Mouse (Mus musculus) thymus, postnatal 0 days (tissue): ENCODE measurements around the gene Rassf8. TPM values are rescaled to one million over a fixed set of nuclear protein-coding genes. Genes with fewer than 3 reads are reported as not detected.

Source experiments
- DNase-seq: peaks from one replicate; pipeline ENCODE4 v3.0.0-alpha.2; 2015; ENCODE audit warnings: low spot score
- polyA plus RNA-seq: library from polyadenylated mRNA; unstranded; fragments of >200 nt; fragmentation: Nextera tagmentation; extraction: Ambion mirVana; gene quantifications from 2 replicates; pipeline ENCODE4 v1.2.1, GENCODE M21; 2015

The Rassf8 gene
- 2.0 and 2.1 TPM in 2 replicates for polyA plus RNA-seq

- peak; percentile 64 for DNase-seq
These were observed at the start of gene Rassf8 for GRCm38 (mm10) chr6:145746132-145746849. Rassf8 (plus strand) TSS chr6:145746748.

DNA sequence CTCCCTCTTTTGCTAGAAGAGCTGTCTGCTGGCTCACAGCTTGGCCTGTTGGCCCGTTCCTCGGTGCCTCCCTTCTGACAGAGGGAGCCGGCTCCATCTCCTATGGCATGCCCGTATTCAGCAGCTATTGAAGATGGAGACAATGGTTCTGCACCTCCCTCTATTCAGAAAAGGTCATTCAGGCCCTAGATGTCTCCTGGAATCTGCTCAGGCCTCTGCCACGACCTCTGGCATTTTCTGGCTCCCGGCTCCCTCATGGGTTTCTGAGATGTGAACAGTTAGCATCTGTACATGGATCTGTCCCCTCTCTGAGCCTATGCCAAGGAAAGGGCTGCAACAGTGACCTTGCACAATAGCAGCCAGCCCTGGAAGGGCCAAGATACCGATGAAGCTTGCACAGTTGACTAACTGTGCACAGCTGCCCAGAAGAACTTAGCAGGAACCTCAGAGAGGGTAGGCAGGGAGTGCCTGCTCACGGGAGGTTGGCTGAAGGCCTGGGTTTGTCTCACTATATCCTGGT is 45.5 kb upstream of the Rassf8 start:
- DNase-seq: no peak

DNA sequence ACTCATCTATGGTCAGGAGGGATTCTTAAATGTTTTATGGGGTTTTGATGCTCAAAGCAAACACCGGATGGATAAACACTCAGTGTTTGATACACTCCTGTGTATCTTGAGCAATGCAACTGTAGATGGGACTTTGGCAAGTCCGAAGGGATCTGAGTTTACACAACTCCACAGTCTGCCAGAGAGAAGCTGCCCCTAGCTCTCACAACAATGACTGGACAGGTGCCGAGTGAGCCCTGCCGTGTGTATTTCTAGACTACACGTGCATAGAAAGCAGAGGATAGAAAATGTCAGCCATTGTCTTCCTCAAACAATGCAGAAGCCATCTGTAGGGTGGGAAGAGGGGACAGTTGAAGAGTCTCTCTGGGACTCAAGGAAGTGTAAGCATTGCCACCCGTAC is 42.9 kb upstream of the Rassf8 start:
- DNase-seq: no peak

GRCm38 (mm10) chr6:145709956-145710720 is 36.4 kb upstream of the Rassf8 start:
- no peak for DNase-seq

GRCm38 (mm10) chr6:145710797-145711196 is 35.8 kb upstream of the Rassf8 start:
- DNase-seq: no peak

- no peak for DNase-seq
These were observed 35.2 kb upstream of the Rassf8 start for GRCm38 (mm10) chr6:145711320-145711719.

GRCm38 (mm10) chr6:145713241-145714114 is 33.1 kb upstream of the Rassf8 start:
- DNase-seq: no peak

DNA sequence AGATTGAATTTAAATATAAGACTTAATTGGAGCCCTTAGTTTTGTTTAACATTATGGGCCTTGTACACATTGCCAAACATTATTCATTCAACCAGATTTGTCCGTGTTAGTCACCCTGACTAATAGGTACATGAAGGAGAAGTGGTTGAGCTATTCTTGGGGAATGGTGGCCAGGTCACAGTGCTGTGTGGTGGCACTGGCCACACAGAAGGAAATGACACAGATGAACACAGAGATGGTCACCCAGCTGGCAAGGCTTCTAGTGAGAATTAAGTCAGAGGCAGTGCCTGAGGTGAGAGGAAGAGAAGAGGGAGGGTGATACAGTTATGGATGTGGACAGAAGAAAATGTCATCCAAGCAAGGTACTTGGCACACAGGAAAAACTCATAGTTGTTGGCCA is 32.4 kb upstream of the Rassf8 start:
- DNase-seq: no peak

DNA sequence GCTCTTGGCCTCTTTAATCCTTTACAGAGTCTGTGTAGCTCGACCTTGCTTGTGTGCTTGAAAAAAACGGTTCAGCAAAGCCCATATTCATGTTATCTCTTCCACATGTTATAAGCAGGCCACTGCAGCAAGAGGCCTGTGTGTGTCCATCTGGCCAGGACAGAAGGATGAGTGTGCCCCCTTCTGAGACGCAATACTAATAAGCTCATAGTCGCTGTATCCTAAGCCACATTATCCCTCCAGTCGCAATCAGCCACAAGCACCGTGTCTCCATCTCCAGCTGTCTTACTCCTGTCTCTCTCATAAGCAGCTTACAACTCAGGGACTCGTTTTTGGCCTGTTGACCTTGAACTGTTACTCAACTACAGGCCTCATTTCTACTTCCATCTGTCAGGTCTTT is 24.0 kb upstream of the Rassf8 start:
- no peak for DNase-seq

- DNase-seq: no peak
These were observed 23.3 kb upstream of the Rassf8 start for GRCm38 (mm10) chr6:145723131-145723863.

- no peak for DNase-seq
These were observed 20.7 kb upstream of the Rassf8 start for GRCm38 (mm10) chr6:145725849-145726248.

DNA sequence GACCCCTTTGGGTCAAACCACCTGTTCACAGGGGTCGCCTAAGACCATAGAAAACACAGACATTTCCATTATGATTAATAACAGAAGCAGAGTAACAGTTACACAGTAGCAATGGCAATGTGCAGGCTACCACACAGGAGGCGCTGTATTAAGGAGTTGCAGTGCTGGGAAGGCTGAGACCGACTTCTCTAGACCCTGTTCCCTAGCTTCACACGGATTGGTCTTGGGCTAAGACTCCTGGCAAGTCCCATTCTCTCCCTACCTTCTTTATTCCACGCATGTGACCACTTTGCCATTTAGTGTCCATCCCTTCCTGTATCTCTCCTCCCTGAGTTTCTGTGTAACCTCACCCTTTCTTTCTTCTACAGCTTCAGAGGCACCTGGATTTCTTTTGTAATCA is 19.6 kb upstream of the Rassf8 start:
- no peak for DNase-seq

- no peak for DNase-seq
These were observed 13.7 kb upstream of the Rassf8 start for GRCm38 (mm10) chr6:145732868-145733267.

DNA sequence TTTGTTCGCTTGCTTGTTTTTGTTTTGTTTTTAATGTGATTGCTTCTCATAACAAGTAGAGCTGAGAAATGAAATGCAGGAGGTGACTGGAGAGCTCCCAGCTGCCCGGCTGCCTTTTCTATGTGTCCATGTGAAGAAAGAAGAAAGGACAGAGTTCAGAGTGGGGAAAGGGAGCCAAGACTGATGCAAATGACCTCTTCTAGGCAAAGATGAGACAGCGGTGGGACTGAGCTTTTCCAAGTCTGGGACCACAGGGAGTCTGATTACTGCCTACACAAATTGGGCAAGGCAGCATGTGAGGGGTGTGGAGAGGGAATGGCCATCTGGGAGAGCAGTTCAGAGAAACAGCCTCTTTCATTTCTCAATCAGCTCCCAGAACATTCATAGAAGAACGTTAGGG is 13.3 kb upstream of the Rassf8 start:
- no peak for DNase-seq

GRCm38 (mm10) chr6:145733911-145734310 is 12.6 kb upstream of the Rassf8 start:
- no peak for DNase-seq

DNA sequence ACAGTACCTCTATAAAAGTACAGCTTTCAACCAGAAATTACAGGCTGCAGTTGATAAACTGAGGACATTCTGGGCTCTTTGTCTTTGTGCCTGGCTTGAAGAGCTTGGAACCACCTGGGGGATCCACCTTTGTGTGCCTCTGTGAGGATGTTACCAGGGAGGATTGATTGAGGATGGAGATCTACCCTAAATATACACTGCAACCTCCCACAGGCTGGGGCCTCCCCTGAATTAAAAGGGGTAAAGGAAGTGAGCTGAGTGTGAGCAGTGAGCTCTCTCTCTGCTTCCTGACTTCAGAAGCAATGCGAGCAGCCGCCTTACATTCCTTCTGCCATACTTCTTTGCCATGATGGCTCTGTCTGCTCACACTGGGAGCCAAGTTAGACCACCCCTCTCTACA is 10.4 kb upstream of the Rassf8 start:
- DNase-seq: no peak

DNA sequence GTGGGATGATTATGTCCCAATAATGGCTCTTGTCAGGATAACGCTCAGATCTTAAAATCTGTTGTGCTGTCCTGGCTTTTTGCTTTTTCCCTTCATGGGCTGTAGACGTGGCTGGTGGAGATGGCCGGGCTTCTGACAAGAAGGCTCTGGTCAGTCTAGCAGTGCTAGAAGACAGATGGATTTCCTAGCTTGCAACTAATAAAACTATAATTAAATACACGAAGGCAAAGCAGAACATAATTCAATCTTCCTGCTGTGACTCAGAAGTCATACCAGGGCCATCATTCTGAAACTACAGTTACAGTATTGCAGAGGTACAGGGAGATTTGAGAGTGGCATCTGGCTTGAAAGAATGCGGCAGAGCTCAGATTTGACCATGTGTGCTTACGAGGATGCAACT is 7.3 kb upstream of the Rassf8 start:
- no peak for DNase-seq

GRCm38 (mm10) chr6:145740011-145740410 is 6.5 kb upstream of the Rassf8 start:
- no peak for DNase-seq

DNA sequence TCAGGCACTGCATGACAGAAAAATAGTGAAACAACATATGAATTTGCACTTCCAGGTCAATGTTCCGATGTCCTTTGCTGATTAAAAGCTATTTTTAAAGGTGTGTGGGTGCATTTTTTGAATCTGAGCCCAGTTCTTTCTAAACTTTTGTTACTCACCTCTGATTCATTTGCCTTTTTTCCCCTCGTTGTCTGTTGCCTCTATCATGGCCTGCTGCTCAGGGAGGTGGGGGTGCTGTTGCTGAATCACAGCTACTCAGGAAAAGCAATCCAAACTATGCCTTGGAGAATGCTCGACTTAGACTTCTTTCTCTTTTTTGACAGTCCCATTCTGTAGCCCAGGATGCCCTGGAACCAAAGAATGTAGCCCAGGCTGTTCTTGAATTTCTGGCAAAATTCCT is 1.3 kb upstream of the Rassf8 start:
- DNase-seq: no peak

GRCm38 (mm10) chr6:145746921-145747670 is 548 bp downstream of the Rassf8 start:
- DNase-seq: no peak
